Mouse (Mus musculus) ES-Bruce4 (cell line): ENCODE results near the gene Gm20532.

ENCODE experiments used
- CTCF ChIP-seq: IDR thresholded peaks from one replicate; pipeline ENCODE4 v1.8.1; 2011; ENCODE audit warnings: low read depth, low read length
- EP300 ChIP-seq: IDR thresholded peaks from 2 replicates; pipeline ENCODE4 v1.6.1; 2011; ENCODE audit warnings: low read depth, low read length; ENCODE audit not compliant: insufficient read depth

- TF ChIP-seq CTCF (no peak), EP300 (0 out of 2 replicates have a peak, but pooled peaks have one; percentile 24)
These were observed 45.1 kb upstream of the Gm20532 start for GRCm38 (mm10) chr2:26541258-26541910.
